Mouse (Mus musculus): Measurements from ENCODE around the gene Dmap1. TPM values are rescaled to one million over a fixed set of nuclear protein-coding genes. Genes with fewer than 3 reads are reported as not detected.

The Dmap1 gene
- total RNA-seq (2023; ENCODE audit: inconsistent age), result 27.9 to 34.2 TPM (median 30.9 TPM) in 4 replicates

DNA sequence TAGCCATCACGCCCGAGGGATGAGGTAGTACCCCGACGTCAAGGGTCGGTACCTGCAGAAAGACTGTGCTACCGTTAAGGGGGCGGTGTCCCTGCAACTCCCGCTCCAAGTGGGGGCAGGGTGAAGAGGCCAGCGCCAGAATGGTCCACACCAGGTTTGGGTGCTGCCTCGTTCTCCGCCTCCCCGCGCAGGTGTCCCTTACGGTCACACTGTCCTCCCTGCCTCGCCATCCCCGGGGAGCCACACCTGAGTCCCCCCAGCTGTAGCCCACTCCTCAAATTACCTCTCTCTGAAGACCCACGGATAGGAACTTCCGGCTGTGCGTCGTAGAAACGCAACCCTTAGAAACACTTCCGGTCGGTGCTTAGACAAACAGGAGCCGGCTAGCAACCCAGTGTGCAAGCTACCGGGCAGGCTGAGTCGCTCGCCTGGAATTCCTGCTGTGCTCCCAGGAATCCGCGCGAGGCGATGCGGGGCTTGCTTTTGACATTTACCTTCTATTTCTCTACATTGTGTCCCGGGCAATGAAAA is at the start of gene Dmap1:
Gene Dmap1, minus strand, starts transcription at position 343 of the 531 bp plus-strand sequence.

DNA sequence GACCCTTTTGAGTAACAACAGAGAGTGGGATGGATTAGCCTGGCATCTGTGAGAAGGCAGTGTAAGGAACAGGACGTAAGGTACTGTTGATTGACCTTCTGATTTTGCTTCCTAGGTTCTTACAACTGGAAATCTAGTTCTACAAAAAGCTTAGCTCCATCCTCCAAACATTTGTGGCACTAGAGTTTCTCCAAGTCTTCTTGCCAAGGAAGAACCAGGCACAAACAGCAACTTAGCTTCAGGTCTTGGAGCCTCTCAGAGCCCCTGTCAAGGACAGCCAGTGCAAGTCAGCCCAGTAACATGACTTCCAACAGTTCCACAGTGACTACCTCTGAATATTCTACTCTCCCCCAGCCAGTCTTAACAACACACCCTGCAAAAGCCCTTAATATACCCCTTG is 42.0 kb upstream of the Dmap1 start, which contains the start of gene Gm12845:
Gene Gm12845, plus strand, starts transcription at position 301 of the 400 bp plus-strand sequence.

Other genes with a start within 250 kb of the Dmap1 start
- gene Rnf220, start 185.2 kb downstream of the Dmap1 start, total RNA-seq (2023; ENCODE audit: inconsistent age), result 163 to 177 TPM (median 173 TPM) in 4 replicates
- gene Eri3, start 131.9 kb downstream of the Dmap1 start, total RNA-seq (2023; ENCODE audit: inconsistent age), result 49.4 to 54.1 TPM (median 53.1 TPM) in 4 replicates
- gene Gm12845, start 42.1 kb upstream of the Dmap1 start, total RNA-seq (2023; ENCODE audit: inconsistent age), result not detected in 4 replicates
- not detected in 4 replicates for gene Klf17, start 83.4 kb upstream of the Dmap1 start, total RNA-seq (2023; ENCODE audit: inconsistent age)
- gene Slc6a9, start 152.2 kb upstream of the Dmap1 start, total RNA-seq (2023; ENCODE audit: inconsistent age), result 0.32 to 0.87 TPM (median 0.43 TPM) in 4 replicates
- gene Ccdc24, start 190.3 kb upstream of the Dmap1 start, total RNA-seq (2023; ENCODE audit: inconsistent age), result not detected in 4 replicates
- gene B4galt2, start 201.2 kb upstream of the Dmap1 start, total RNA-seq (2023; ENCODE audit: inconsistent age), result 0.35 TPM in 1 of 4 replicates, not detected in the others
- 248 to 285 TPM (median 270 TPM) in 4 replicates for gene Atp6v0b, start 205.1 kb upstream of the Dmap1 start, total RNA-seq (2023; ENCODE audit: inconsistent age)
- gene Dph2, start 209.8 kb upstream of the Dmap1 start, total RNA-seq (2023; ENCODE audit: inconsistent age), result 13.6 to 19.8 TPM (median 14.2 TPM) in 4 replicates
- 47.6 to 62.3 TPM (median 56.0 TPM) in 4 replicates for gene Ipo13, start 232.7 kb upstream of the Dmap1 start, total RNA-seq (2023; ENCODE audit: inconsistent age)
- gene Artn, start 247.5 kb upstream of the Dmap1 start, total RNA-seq (2023; ENCODE audit: inconsistent age), result 0.22 to 0.58 TPM (median 0.32 TPM) in 4 replicates

All from B cell, adult (primary cell).